Mouse (Mus musculus): ENCODE results near the gene Man1c1.

GRCm38 (mm10) chr4:134730106-134730505, 26.0 kb upstream of the Man1c1 start:
- TF ChIP-seq EP300 (IDR thresholded peaks at IDR 0.05; ENCODE audit: low read depth) (no peak), CTCF (IDR thresholded peaks at IDR 0.05; ENCODE audit: low read depth) (no peak)
